Mouse (Mus musculus): Measurements from ENCODE around the gene H2-Ab1.

The H2-Ab1 gene

GRCm38 (mm10) chr17:34285371-34285770, 27.9 kb downstream of the H2-Ab1 start:
- no peak for DNase-seq (ENCODE audit: low spot score)

- no peak for DNase-seq (ENCODE audit: low spot score)
These were observed 28.4 kb downstream of the H2-Ab1 start for GRCm38 (mm10) chr17:34285848-34286247.

GRCm38 (mm10) chr17:34286501-34286900, 29.0 kb downstream of the H2-Ab1 start:
- DNase-seq (ENCODE audit: low spot score) = no peak

- no peak for DNase-seq (ENCODE audit: low spot score)
These were observed 29.5 kb downstream of the H2-Ab1 start for GRCm38 (mm10) chr17:34286999-34287398.

- DNase-seq (ENCODE audit: low spot score) = peak; percentile 72
These were observed 30.2 kb downstream of the H2-Ab1 start, which contains the start of gene H2-Aa for GRCm38 (mm10) chr17:34287648-34288047. TSS of gene H2-Aa (minus strand) at chr17:34287823.

- DNase-seq (ENCODE audit: low spot score) = no peak
These were observed 30.6 kb downstream of the H2-Ab1 start for GRCm38 (mm10) chr17:34288131-34288530.

- DNase-seq (ENCODE audit: low spot score) = peak; percentile 29
These were observed 34.1 kb downstream of the H2-Ab1 start for GRCm38 (mm10) chr17:34291609-34292008.

- DNase-seq (ENCODE audit: low spot score) = no peak
These were observed 35.1 kb downstream of the H2-Ab1 start for GRCm38 (mm10) chr17:34292570-34292969.

- no peak for DNase-seq (ENCODE audit: low spot score)
These were observed 36.0 kb downstream of the H2-Ab1 start for GRCm38 (mm10) chr17:34293533-34293932.

GRCm38 (mm10) chr17:34294249-34294648, 36.8 kb downstream of the H2-Ab1 start:
- no peak for DNase-seq (ENCODE audit: low spot score)

- no peak for DNase-seq (ENCODE audit: low spot score)
These were observed 37.8 kb downstream of the H2-Ab1 start for GRCm38 (mm10) chr17:34295307-34295706.

GRCm38 (mm10) chr17:34295891-34296794, 38.7 kb downstream of the H2-Ab1 start:
- no peak for DNase-seq (ENCODE audit: low spot score)

GRCm38 (mm10) chr17:34299356-34299755, 41.9 kb downstream of the H2-Ab1 start:
- DNase-seq (ENCODE audit: low spot score) = no peak

- DNase-seq (ENCODE audit: low spot score) = no peak
These were observed 42.6 kb downstream of the H2-Ab1 start for GRCm38 (mm10) chr17:34300071-34300470.

- DNase-seq (ENCODE audit: low spot score) = no peak
These were observed 43.4 kb downstream of the H2-Ab1 start for GRCm38 (mm10) chr17:34300691-34301566.

- DNase-seq (ENCODE audit: low spot score) = no peak
These were observed 44.2 kb downstream of the H2-Ab1 start for GRCm38 (mm10) chr17:34301670-34302190.

- no peak for DNase-seq (ENCODE audit: low spot score)
These were observed 46.3 kb downstream of the H2-Ab1 start for GRCm38 (mm10) chr17:34303789-34304188.

GRCm38 (mm10) chr17:34304751-34305150, 47.3 kb downstream of the H2-Ab1 start:
- peak; percentile 50 for DNase-seq (ENCODE audit: low spot score)

GRCm38 (mm10) chr17:34305380-34306030, 48.0 kb downstream of the H2-Ab1 start, which contains the start of gene H2-Eb1:
TSS of gene H2-Eb1 (plus strand) at chr17:34305867.
- DNase-seq (ENCODE audit: low spot score) = peak; percentile 72

GRCm38 (mm10) chr17:34306407-34306806, 48.9 kb downstream of the H2-Ab1 start:
- DNase-seq (ENCODE audit: low spot score) = no peak

- DNase-seq (ENCODE audit: low spot score) = no peak
These were observed 49.7 kb downstream of the H2-Ab1 start for GRCm38 (mm10) chr17:34307216-34307615.

GRCm38 (mm10) chr17:34308161-34308560, 50.7 kb downstream of the H2-Ab1 start:
- no peak for DNase-seq (ENCODE audit: low spot score)
